Mouse (Mus musculus): ENCODE data around the gene Daxx. TPM values are rescaled to one million over a fixed set of nuclear protein-coding genes. Genes with fewer than 3 reads are reported as not detected.

Daxx gene
- polyA plus RNA-seq, 1 experiment, result 35.9 TPM

DNA sequence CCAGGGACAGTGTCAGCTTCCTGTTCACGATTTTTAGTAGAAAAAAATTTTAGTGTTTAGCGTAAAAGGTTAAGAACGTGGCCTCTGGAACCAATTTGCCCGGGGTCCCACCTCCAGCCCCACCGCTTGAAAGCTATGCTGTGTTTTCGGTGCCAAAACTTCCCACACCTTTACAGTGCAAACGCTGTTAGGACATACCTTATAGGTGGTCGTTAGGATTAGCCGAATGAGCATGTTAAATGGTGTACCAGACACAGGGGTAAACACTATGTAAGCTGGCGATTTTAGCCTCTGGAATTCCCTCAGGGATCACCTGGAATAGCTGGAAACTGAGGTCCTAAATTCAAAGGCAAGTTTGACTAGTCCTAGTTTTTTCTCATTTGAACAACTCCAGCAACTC, 47.1 kb downstream of the Daxx start:
- Histone ChIP-seq H3K4me3 (replicated peaks; ENCODE audit: extremely low read depth, low read depth, low read length) (peak overlapping the region; percentile 82), H3K4me1 (ENCODE audit: control insufficient read depth, insufficient read depth, low read length) (peaks cover 14% of the 10 kb centered on the region)
- 5% methylated on average over 10 of the region's 10 CpGs for WGBS
- DNase-seq, result no peak
- TF ChIP-seq POLR2A (IDR thresholded peaks at IDR 0.05; ENCODE audit: borderline replicate concordance, extremely low read depth, low read depth, low read length) (no peak), CTCF (IDR thresholded peaks at IDR 0.05; ENCODE audit: insufficient read depth, low read length) (no peak)

- DNase-seq, result no peak
- 74% methylated on average over 6 of the region's 6 CpGs for WGBS
- Histone ChIP-seq H3K4me3 (replicated peaks; ENCODE audit: extremely low read depth, low read depth, low read length) (no peak overlapping the region), H3K4me1 (ENCODE audit: control insufficient read depth, insufficient read depth, low read length) (peaks cover 8% of the 10 kb centered on the region)
- TF ChIP-seq POLR2A (IDR thresholded peaks at IDR 0.05; ENCODE audit: borderline replicate concordance, extremely low read depth, low read depth, low read length) (no peak), CTCF (IDR thresholded peaks at IDR 0.05; ENCODE audit: insufficient read depth, low read length) (no peak)
Observed at GRCm38 (mm10) chr17:33957493-33957892, 48.3 kb downstream of the Daxx start.

DNA sequence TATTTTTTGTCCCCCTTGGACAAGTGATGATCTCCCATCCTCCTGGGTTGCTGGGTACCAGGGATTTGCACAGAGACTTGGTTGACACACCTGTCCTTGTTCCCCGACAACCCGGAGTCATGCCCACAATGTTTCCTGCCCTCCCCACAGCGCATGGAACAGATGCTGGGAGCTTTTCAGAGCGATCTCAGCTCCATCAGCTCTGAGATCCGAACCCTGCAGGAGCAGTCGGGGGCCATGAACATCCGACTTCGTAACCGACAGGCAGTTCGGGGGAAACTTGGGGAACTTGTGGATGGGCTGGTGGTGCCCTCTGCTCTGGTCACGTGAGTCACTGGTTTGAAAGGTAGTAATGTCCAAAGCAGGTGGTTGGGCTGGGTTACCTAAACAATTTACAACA, 49.2 kb downstream of the Daxx start:
- peaks cover 8% of the 10 kb centered on the region for H3K4me1 ChIP-seq (ENCODE audit: control insufficient read depth, insufficient read depth, low read length)
- no peak overlapping the region for H3K4me3 ChIP-seq (replicated peaks; ENCODE audit: extremely low read depth, low read depth, low read length)
- TF ChIP-seq POLR2A (IDR thresholded peaks at IDR 0.05; ENCODE audit: borderline replicate concordance, extremely low read depth, low read depth, low read length), result no peak
- TF ChIP-seq CTCF (IDR thresholded peaks at IDR 0.05; ENCODE audit: insufficient read depth, low read length), result no peak
- 95% methylated on average over 11 of the region's 11 CpGs for WGBS
- no peak for DNase-seq

DNA sequence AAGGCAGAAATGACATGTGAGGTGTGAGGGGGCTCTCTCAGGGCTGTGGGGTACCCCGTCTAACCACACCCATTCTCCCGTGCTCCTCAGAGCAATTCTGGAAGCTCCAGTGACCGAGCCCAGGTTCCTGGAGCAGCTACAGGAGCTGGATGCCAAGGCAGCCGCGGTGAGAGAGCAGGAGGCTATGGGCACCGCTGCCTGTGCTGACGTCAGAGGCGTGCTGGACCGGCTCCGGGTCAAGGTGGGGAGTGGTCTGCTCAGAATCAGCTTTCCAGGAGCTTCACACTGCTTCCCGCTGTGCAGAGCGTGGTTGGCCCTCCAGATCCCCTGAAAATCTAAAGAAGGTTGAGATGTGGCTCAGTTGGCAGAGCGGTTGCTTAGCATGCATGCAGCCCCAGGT, 49.9 kb downstream of the Daxx start:
- WGBS, result 95% methylated on average over 13 of the region's 13 CpGs
- no peak for DNase-seq
- TF ChIP-seq POLR2A (IDR thresholded peaks at IDR 0.05; ENCODE audit: borderline replicate concordance, extremely low read depth, low read depth, low read length), result no peak
- TF ChIP-seq CTCF (IDR thresholded peaks at IDR 0.05; ENCODE audit: insufficient read depth, low read length), result no peak
- Histone ChIP-seq H3K4me3 (replicated peaks; ENCODE audit: extremely low read depth, low read depth, low read length) (no peak overlapping the region), H3K4me1 (ENCODE audit: control insufficient read depth, insufficient read depth, low read length) (peaks cover 8% of the 10 kb centered on the region)

- no peak for DNase-seq
- no peak for TF ChIP-seq POLR2A (IDR thresholded peaks at IDR 0.05; ENCODE audit: borderline replicate concordance, extremely low read depth, low read depth, low read length)
- no peak for TF ChIP-seq CTCF (IDR thresholded peaks at IDR 0.05; ENCODE audit: insufficient read depth, low read length)
- 92% methylated on average over 15 of the region's 15 CpGs for WGBS
- Histone ChIP-seq H3K4me3 (replicated peaks; ENCODE audit: extremely low read depth, low read depth, low read length) (no peak overlapping the region), H3K4me1 (ENCODE audit: control insufficient read depth, insufficient read depth, low read length) (peaks cover 3% of the 10 kb centered on the region)
Observed at GRCm38 (mm10) chr17:33959948-33960347, 50.7 kb downstream of the Daxx start.

DNA sequence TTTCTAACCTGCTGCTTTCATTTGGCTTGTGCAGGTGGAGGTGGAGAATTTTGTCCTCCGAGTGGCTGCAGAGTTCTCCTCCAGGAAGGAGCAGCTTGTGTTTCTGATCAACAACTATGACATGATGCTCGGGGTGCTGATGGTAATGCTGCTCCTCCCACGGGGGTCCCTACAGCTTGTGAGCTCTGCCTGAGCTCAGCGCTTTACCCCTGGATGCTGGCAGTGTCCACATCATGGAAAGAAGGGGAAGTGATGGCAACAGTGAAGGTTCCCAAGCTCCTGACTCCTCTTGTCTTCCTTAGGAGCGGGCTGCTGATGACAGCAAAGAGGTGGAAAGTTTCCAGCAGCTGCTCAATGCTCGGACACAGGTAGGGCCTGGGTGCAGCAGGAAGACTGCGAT, 53.7 kb downstream of the Daxx start:
- WGBS, result 91% methylated on average over 7 of the region's 7 CpGs
- no peak for DNase-seq
- TF ChIP-seq POLR2A (IDR thresholded peaks at IDR 0.05; ENCODE audit: borderline replicate concordance, extremely low read depth, low read depth, low read length) (no peak), CTCF (IDR thresholded peaks at IDR 0.05; ENCODE audit: insufficient read depth, low read length) (no peak)
- no peaks in the 10 kb centered on the region for H3K4me1 ChIP-seq (ENCODE audit: control insufficient read depth, insufficient read depth, low read length)
- no peak overlapping the region for H3K4me3 ChIP-seq (replicated peaks; ENCODE audit: extremely low read depth, low read depth, low read length)

Other genes starting within 250 kb of the Daxx start
- gene Hnrnpm, start 222.6 kb upstream of the Daxx start, polyA plus RNA-seq (2012; rRNA removed), result 72.4 and 83.8 TPM in 2 replicates
- 114 and 126 TPM in 2 replicates for gene March2, start 190.7 kb upstream of the Daxx start, polyA plus RNA-seq (2012; rRNA removed)
- 389 and 406 TPM in 2 replicates for gene Rab11b, start 148.9 kb upstream of the Daxx start, polyA plus RNA-seq (2012; rRNA removed)
- gene Angptl4, start 127.6 kb upstream of the Daxx start, polyA plus RNA-seq (2012; rRNA removed), result 34.6 and 87.6 TPM in 2 replicates
- 395 and 450 TPM in 2 replicates for gene Kank3, start 98.9 kb upstream of the Daxx start, polyA plus RNA-seq (2012; rRNA removed)
- 506 and 507 TPM in 2 replicates for gene Rps28, start 84.9 kb upstream of the Daxx start, polyA plus RNA-seq (2012; rRNA removed)
- gene Ndufa7, start 84.8 kb upstream of the Daxx start, polyA plus RNA-seq (2012; rRNA removed), result 334 and 389 TPM in 2 replicates
- gene Cd320, start 66.3 kb upstream of the Daxx start, polyA plus RNA-seq (2012; rRNA removed), result 28.3 and 30.4 TPM in 2 replicates
- gene Gm7029, start 35.6 kb upstream of the Daxx start, polyA plus RNA-seq (2012; rRNA removed), result not detected in 2 replicates
- gene Kifc1, start 18.8 kb upstream of the Daxx start, polyA plus RNA-seq (2012; rRNA removed), result 1.2 and 3.0 TPM in 2 replicates
- 0.33 and 0.41 TPM in 2 replicates for gene Platr17, start 4.3 kb upstream of the Daxx start, polyA plus RNA-seq (2012; rRNA removed)
- gene Tapbp, start 6.5 kb downstream of the Daxx start, polyA plus RNA-seq (2012; rRNA removed), result 225 and 249 TPM in 2 replicates
- 65.1 and 92.1 TPM in 2 replicates for gene Zbtb22, start 6.5 kb downstream of the Daxx start, polyA plus RNA-seq (2012; rRNA removed)
- gene Rgl2, start 20.1 kb downstream of the Daxx start, polyA plus RNA-seq (2012; rRNA removed), result 247 and 272 TPM in 2 replicates
- gene Pfdn6, start 30.9 kb downstream of the Daxx start, polyA plus RNA-seq (2012; rRNA removed), result 19.2 and 26.2 TPM in 2 replicates
- gene Wdr46, start 31.2 kb downstream of the Daxx start, polyA plus RNA-seq (2012; rRNA removed), result 13.4 and 16.8 TPM in 2 replicates
- 11.4 and 12.6 TPM in 2 replicates for gene B3galt4, start 42.1 kb downstream of the Daxx start, polyA plus RNA-seq (2012; rRNA removed)
- 62.8 and 70.3 TPM in 2 replicates for gene Vps52, start 46.4 kb downstream of the Daxx start, polyA plus RNA-seq (2012; rRNA removed)
- gene Rps18, start 46.6 kb downstream of the Daxx start, polyA plus RNA-seq (2012; rRNA removed), result 260 and 331 TPM in 2 replicates
- 2,389 and 3,036 TPM in 2 replicates for gene H2-K1, start 90.9 kb downstream of the Daxx start, polyA plus RNA-seq (2012; rRNA removed)
- 40.7 and 53.6 TPM in 2 replicates for gene Ring1, start 115.3 kb downstream of the Daxx start, polyA plus RNA-seq (2012; rRNA removed)
- 91.2 and 130 TPM in 2 replicates for gene H2-Ke6, start 118.6 kb downstream of the Daxx start, polyA plus RNA-seq (2012; rRNA removed)
- 161 and 183 TPM in 2 replicates for gene Slc39a7, start 122.3 kb downstream of the Daxx start, polyA plus RNA-seq (2012; rRNA removed)
- 63.2 and 79.8 TPM in 2 replicates for gene Rxrb, start 122.4 kb downstream of the Daxx start, polyA plus RNA-seq (2012; rRNA removed)
- 1.0 and 1.3 TPM in 2 replicates for gene Col11a2, start 130.0 kb downstream of the Daxx start, polyA plus RNA-seq (2012; rRNA removed)
- gene H2-Oa, start 182.9 kb downstream of the Daxx start, polyA plus RNA-seq (2012; rRNA removed), result 14.1 and 19.8 TPM in 2 replicates
- 109 and 118 TPM in 2 replicates for gene H2-DMa, start 210.1 kb downstream of the Daxx start, polyA plus RNA-seq (2012; rRNA removed)
- gene Brd2, start 213.2 kb downstream of the Daxx start, polyA plus RNA-seq (2012; rRNA removed), result 101 and 140 TPM in 2 replicates
- 33.3 and 38.9 TPM in 2 replicates for gene H2-DMb2, start 233.9 kb downstream of the Daxx start, polyA plus RNA-seq (2012; rRNA removed)
- gene H2-DMb1, start 243.7 kb downstream of the Daxx start, polyA plus RNA-seq (2012; rRNA removed), result 146 and 187 TPM in 2 replicates